In genomic region chr16:90897651-90898050, GRCm38 (mm10) we compare ENCODE assay signal across 15 mouse cellular contexts. TPM values are rescaled to one million over a fixed set of nuclear protein-coding genes. Genes with fewer than 3 reads are reported as not detected.
DNase-seq lines count a peak whose midpoint lies in the region; ATAC-seq lines count a peak whose summit lies in the region.
"Had no signal": no experiment of that assay in that cellular context is flagged by ENCODE, and none has a peak within 500 bp of the region (broad histone marks: within the 10 kb centered on the region; RNA-seq: fewer than 3 reads in every experiment).

No protein-coding gene starts in this region.

- H3K27me3 ChIP-seq in kidney, embryonic 15.5 days, result no peaks in the 10 kb centered on the region
- H3K27me3 ChIP-seq: forebrain, embryonic 12.5 days; neural tube, embryonic 13.5 days; Patski; stomach, embryonic 15.5 days had no signal

- WGBS in kidney, embryonic 15.5 days, result 86% methylated on average over 3 of the region's 3 CpGs

- no peaks in the 10 kb centered on the region for H3K9me3 ChIP-seq in kidney, embryonic 15.5 days (replicated peaks)
- H3K9me3 ChIP-seq: embryonic facial prominence, embryonic 15.5 days; forebrain, embryonic 12.5 days; neural tube, embryonic 13.5 days; stomach, embryonic 15.5 days had no signal

- DNase-seq in kidney, adult 11 months, result peak; percentile 32
- DNase-seq in MN1 (ENCODE audit: low spot score), result peak; percentile 34
- peak; percentile 41 to 62 for DNase-seq in adrenal gland, adult 18-20 months (ENCODE audit: low spot score in 2 of 2)
- peak; percentile 84 to 86 for DNase-seq in heart, postnatal 10 days
- no peak for DNase-seq in spleen, postnatal 36 days (ENCODE audit: low spot score in 2 of 2)
- no peak for DNase-seq in left cerebral cortex, postnatal 4 days
- DNase-seq: liver had no signal

- ATAC-seq in kidney, embryonic 15.5 days (replicated peaks; ENCODE audit: low FRiP score), result no peak
- no peak for ATAC-seq in megakaryocyte progenitor cell, adult 5-6 weeks (replicated peaks; ENCODE audit: poor library complexity)
- ATAC-seq: midbrain, embryonic 16.5 days; Patski had no signal

- H3K9ac ChIP-seq in kidney, embryonic 15.5 days, result no peak overlapping the region
- H3K9ac ChIP-seq: embryonic facial prominence, embryonic 15.5 days; forebrain, embryonic 12.5 days; neural tube, embryonic 13.5 days; stomach, embryonic 15.5 days had no signal

- no peak overlapping the region for H3K4me3 ChIP-seq in kidney, embryonic 15.5 days (replicated peaks)
- H3K4me3 ChIP-seq: embryonic facial prominence, embryonic 15.5 days; forebrain, embryonic 12.5 days; neural tube, embryonic 13.5 days; stomach, embryonic 15.5 days had no signal

- H3K36me3 ChIP-seq in kidney, embryonic 15.5 days, result no peaks in the 10 kb centered on the region
- H3K36me3 ChIP-seq: embryonic facial prominence, embryonic 15.5 days; forebrain, embryonic 12.5 days; neural tube, embryonic 13.5 days; stomach, embryonic 15.5 days had no signal

- intact Hi-C loops in heart, postnatal 10 days (cut with DNase I), result no loop called here
- intact Hi-C loops in left cerebral cortex, postnatal 4 days (cut with DNase I), result no loop called here

- no peaks in the 10 kb centered on the region for H3K4me1 ChIP-seq in kidney, embryonic 15.5 days
- H3K4me1 ChIP-seq: forebrain, embryonic 12.5 days; stomach, embryonic 15.5 days had no signal

- no peak overlapping the region for H3K4me2 ChIP-seq in kidney, embryonic 15.5 days
- H3K4me2 ChIP-seq: embryonic facial prominence, embryonic 15.5 days; forebrain, embryonic 12.5 days; neural tube, embryonic 13.5 days; stomach, embryonic 15.5 days had no signal

- H3K27ac ChIP-seq in kidney, embryonic 15.5 days, result no peak overlapping the region
- H3K27ac ChIP-seq: embryonic facial prominence, embryonic 15.5 days; forebrain, embryonic 12.5 days; neural tube, embryonic 13.5 days; stomach, embryonic 15.5 days had no signal

RNA-seq across cellular contexts. Expression of gene Cfap298, which starts 37.3 kb away (rescaled TPM):
- polyA plus RNA-seq in kidney, embryonic 15.5 days (2015; fragmentation: Nextera tagmentation; extraction: Ambion mirVana), result 37.0 and 42.5 TPM in 2 replicates
- 10 to 100 TPM; 27.5 to 37.6 TPM for total RNA-seq in adrenal gland, adult 18-20 months (2021)
- 10 to 100 TPM; 29.3 to 34.5 TPM for total RNA-seq in heart, postnatal 10 days (2021)
- 40.2 and 45.4 TPM in 2 replicates for total RNA-seq in megakaryocyte progenitor cell, adult 5-6 weeks (2015)
- 70.1 and 77.7 TPM in 2 replicates for total RNA-seq in megakaryocyte progenitor cell, adult 5-6 weeks (2017)
- total RNA-seq in left cerebral cortex, postnatal 4 days (2021), result 10 to 100 TPM; 31.6 to 35.8 TPM

Comparison
In these comparisons a context has a peak if more than half of its experiments do, and no peak if none do; other contexts are left out.
1. DNase-seq: peak in kidney, adult 11 months (single experiment), MN1 (single experiment), adrenal gland, adult 18-20 months (2 of 2) and heart, postnatal 10 days (2 of 2); none in spleen, postnatal 36 days (0 of 2) and left cerebral cortex, postnatal 4 days (single experiment).